Mouse (Mus musculus) heart, embryonic 10.5 days (tissue): Measurements from ENCODE around the gene Cnnm4. TPM values are rescaled to one million over a fixed set of nuclear protein-coding genes. Genes with fewer than 3 reads are reported as not detected.
"Not testable (repeated sequence)": the region's sequence is repeated elsewhere in the genome, so short reads cannot be mapped to it uniquely, and the experiment has no call there.

Source experiments
- DNase-seq: peaks from one replicate; pipeline ENCODE4 v3.0.0-alpha.2; 2017; ENCODE audit warnings: low spot score
- H3K27ac ChIP-seq: fragments of 300-500 bp; sonication (generic); 2 replicates; pipeline ENCODE4 v1.5.1; 2016; ENCODE audit warnings: mild to moderate bottlenecking
- H3K27me3 ChIP-seq: fragments of 300-500 bp; sonication (generic); 2 replicates; pipeline ENCODE4 v1.6.1; 2016; ENCODE audit warnings: mild to moderate bottlenecking; ENCODE audit not compliant: poor library complexity, insufficient read depth, severe bottlenecking
- H3K36me3 ChIP-seq: fragments of 300-500 bp; sonication (generic); 2 replicates; pipeline ENCODE4 v1.6.1; 2016; ENCODE audit warnings: mild to moderate bottlenecking, moderate library complexity
- H3K4me1 ChIP-seq: fragments of 300-500 bp; sonication (generic); 2 replicates; pipeline ENCODE4 v1.6.1; 2016; ENCODE audit warnings: mild to moderate bottlenecking
- H3K4me3 ChIP-seq: fragments of 300-500 bp; sonication (generic); 2 replicates; pipeline ENCODE4 v1.5.1; 2016; ENCODE audit warnings: mild to moderate bottlenecking, moderate library complexity
- H3K9me3 ChIP-seq: fragments of 300-500 bp; sonication (generic); 2 replicates; pipeline ENCODE4 v1.6.1; 2016; ENCODE audit warnings: mild to moderate bottlenecking, moderate library complexity
- WGBS: fragments of 180-500 bp; shearing (Covaris S2); methylation state at CpG from one replicate; pipeline ENCODE4 v1.1.7; 2016; 5-methylcytosine and 5-hydroxymethylcytosine counted together
- polyA plus RNA-seq: library from polyadenylated mRNA; unstranded; fragments of >200 nt; fragmentation: Nextera tagmentation; extraction: Ambion mirVana; gene quantifications from 2 replicates; pipeline ENCODE4 v1.2.1, GENCODE M21; 2016

Cnnm4 gene
- polyA plus RNA-seq, 1 experiment from 2014 or later = 8.6 TPM

DNA sequence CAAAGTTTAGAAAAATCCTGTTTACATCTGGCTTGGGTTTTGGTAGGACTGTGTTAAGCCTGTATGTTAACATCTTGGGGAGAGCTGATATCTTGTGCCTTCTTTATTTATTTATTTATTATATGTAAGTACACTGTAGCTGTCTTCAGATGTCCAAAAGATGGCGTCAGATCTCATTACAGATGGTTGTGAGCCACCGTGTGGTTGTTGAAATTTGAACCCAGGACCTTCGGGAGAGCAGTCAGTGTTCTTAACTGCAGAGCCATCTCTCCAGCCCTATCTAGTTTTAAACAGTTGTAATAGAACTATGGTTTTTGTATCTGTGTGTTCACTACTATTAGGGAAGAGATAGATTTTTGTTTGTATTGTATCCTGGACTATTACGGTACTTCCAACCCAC is 57.9 kb downstream of the Cnnm4 start:
- no peak overlapping the region for H3K4me3 ChIP-seq
- 90% methylated on average over 4 of the region's 4 CpGs for WGBS
- no peak overlapping the region for H3K27ac ChIP-seq
- H3K4me1 ChIP-seq = peaks cover 25% of the 10 kb centered on the region
- peaks cover 43% of the 10 kb centered on the region for H3K36me3 ChIP-seq
- H3K9me3 ChIP-seq = no peaks in the 10 kb centered on the region
- H3K27me3 ChIP-seq = no peaks in the 10 kb centered on the region
- no peak for DNase-seq

DNA sequence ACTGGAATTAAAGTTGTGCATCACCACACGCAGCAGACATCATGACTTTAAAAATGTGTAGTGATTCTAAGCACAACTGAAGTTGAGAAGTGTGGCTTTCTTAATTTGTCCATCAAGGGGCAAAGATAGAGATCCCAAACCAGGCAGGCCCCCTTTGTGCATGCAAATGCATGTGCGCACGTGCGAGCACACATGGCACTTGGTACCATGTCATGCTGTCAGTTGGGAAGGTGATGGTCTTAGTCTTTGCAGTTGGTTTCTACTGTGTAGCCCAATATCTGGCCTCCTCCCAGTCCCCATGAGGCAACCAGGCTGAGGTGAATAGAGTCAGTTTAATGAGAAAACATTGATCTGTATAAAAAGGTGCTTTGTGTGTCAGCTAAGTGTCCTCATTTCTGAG is 58.5 kb downstream of the Cnnm4 start:
- H3K36me3 ChIP-seq = peaks cover 37% of the 10 kb centered on the region
- peaks cover 32% of the 10 kb centered on the region for H3K4me1 ChIP-seq
- H3K27ac ChIP-seq = no peak overlapping the region
- no peak overlapping the region for H3K4me3 ChIP-seq
- H3K27me3 ChIP-seq = no peaks in the 10 kb centered on the region
- DNase-seq = no peak
- 91% methylated on average over 4 of the region's 4 CpGs for WGBS
- no peaks in the 10 kb centered on the region for H3K9me3 ChIP-seq

DNA sequence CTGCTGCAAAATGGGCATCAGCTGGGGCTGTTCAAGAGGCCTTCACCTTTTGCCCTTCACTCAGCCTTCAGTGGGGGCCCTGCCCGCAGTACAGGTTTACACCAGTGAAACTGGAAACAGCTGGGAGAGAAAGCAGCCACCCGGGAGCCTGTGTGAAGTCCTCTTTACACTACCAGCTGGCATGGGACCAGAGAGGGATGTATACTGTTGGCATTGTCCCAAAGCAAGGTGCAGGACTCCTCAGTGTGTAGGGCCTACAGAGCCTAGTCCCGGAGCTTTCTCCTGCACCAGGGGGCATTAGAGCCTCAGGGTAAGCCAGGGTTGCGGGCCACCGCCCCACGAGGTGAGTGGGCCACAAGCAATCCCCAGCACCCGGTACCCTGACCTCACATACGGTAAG is 59.1 kb downstream of the Cnnm4 start:
- Histone ChIP-seq H3K4me3 (no peak overlapping the region), H3K36me3 (peaks cover 31% of the 10 kb centered on the region), H3K27me3 (no peaks in the 10 kb centered on the region), H3K9me3 (no peaks in the 10 kb centered on the region), H3K27ac (no peak overlapping the region), H3K4me1 (peaks cover 37% of the 10 kb centered on the region)
- no peak for DNase-seq
- 81% methylated on average over 8 of the region's 8 CpGs for WGBS

DNA sequence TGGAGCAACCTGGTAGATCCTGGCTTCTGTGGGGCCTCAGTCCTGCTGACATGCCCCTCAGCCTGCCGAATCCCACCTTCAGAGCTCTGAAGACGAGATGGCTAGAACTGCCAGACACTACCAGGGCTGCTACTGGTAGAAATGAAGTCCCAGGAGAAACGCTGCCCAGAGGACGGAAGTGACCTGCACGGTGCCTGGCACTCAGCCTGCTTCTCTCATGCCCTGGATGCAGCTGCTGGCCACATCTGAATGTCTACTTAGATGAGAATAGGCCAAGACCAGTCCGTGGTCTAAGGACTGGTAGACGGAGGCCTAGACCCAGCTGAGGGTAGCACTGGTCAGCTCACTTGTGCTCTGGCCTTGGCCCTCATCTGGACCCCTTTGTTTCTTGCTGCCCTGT is 59.5 kb downstream of the Cnnm4 start:
- H3K9me3 ChIP-seq = no peaks in the 10 kb centered on the region
- H3K36me3 ChIP-seq = peaks cover 26% of the 10 kb centered on the region; the same call in 1 of the 2 replicates
- H3K27ac ChIP-seq = no peak overlapping the region; the same call in 1 of the 2 replicates
- H3K4me3 ChIP-seq = no peak overlapping the region
- no peak for DNase-seq
- no peaks in the 10 kb centered on the region for H3K27me3 ChIP-seq
- peaks cover 41% of the 10 kb centered on the region for H3K4me1 ChIP-seq
- WGBS = 89% methylated on average over 7 of the region's 7 CpGs

DNA sequence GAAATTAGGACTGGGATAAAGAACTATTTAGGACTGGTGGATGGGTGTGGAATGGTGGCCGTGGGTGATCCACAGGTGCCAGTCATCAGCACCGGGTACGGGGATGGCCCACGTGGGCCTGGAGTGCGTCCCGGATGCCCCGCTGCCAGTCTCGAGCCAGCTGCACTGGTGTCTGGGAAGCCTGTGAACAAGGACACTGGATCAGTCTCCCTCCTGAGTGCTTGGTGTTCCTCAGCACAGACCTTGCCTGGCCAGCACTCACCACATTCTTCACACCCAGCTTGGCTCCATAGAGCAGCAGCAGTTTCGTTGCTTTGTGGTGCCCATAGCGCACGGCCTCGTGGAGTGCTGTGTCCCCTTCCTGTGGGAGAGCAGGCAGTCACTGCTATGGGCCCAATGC is 60.0 kb downstream of the Cnnm4 start:
- no peak overlapping the region for H3K4me3 ChIP-seq
- H3K27me3 ChIP-seq = no peaks in the 10 kb centered on the region
- H3K9me3 ChIP-seq = no peaks in the 10 kb centered on the region
- peaks cover 21% of the 10 kb centered on the region; the same call in 1 of the 2 replicates for H3K36me3 ChIP-seq
- no peak for DNase-seq
- H3K27ac ChIP-seq = peak overlapping the region; percentile 49; the same call in 1 of the 2 replicates
- 81% methylated on average over 12 of the region's 12 CpGs for WGBS
- peaks cover 46% of the 10 kb centered on the region for H3K4me1 ChIP-seq

DNA sequence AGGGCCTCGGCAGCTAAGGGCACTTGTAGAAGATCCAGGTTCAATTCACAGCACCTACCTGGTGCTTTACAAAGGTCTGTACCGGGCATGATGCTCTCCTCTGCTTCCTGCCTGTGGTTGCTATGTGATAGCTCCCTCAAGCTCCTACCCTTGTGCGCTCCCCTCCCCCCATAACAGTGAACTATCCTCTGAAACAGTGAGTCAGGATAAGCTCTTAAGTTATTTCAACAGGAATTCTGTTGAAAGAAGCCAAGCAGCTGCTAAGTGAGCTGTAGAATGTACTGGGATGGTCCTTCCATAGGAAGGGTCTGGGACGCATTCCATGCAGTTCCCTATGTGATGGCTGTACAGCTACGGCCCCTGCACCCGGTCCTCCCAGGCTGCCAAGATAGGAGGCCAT is 62.1 kb downstream of the Cnnm4 start:
- H3K4me1 ChIP-seq = peaks cover 54% of the 10 kb centered on the region
- H3K9me3 ChIP-seq = no peaks in the 10 kb centered on the region
- H3K27ac ChIP-seq = no peak overlapping the region
- peaks cover 23% of the 10 kb centered on the region; the same call in 1 of the 2 replicates for H3K36me3 ChIP-seq
- H3K4me3 ChIP-seq = no peak overlapping the region
- 75% methylated on average over 6 of the region's 6 CpGs for WGBS
- DNase-seq = no peak
- H3K27me3 ChIP-seq = no peaks in the 10 kb centered on the region

DNA sequence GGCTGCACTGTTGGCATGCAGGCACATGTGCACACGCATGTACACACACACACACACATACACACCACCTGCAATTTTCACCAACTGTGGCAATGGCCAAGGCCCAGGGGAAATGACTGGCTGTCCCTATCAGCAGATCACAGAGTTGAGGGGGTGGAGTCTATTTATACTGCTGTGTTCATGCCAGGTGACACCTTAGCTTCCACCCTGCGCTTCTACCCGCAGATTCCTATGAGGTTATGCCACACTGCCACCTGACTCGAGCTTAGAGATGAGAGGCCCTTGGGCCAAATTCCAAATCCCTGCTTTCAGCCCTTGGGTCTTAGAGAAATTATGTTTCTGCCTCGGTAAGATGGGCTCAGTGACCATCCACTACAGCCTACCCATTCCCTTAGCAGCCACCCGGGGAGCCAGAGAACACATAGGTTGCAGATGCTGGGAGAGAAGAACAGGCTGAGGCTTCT is 63.2 kb downstream of the Cnnm4 start:
- Histone ChIP-seq H3K27me3 (no peaks in the 10 kb centered on the region), H3K9me3 (no peaks in the 10 kb centered on the region), H3K27ac (peak overlapping the region; percentile 18; the same call in 1 of the 2 replicates), H3K4me1 (peaks cover 64% of the 10 kb centered on the region), H3K36me3 (peaks cover 29% of the 10 kb centered on the region), H3K4me3 (no peak overlapping the region)
- WGBS = 79% methylated on average over 6 of the region's 6 CpGs
- DNase-seq = no peak

DNA sequence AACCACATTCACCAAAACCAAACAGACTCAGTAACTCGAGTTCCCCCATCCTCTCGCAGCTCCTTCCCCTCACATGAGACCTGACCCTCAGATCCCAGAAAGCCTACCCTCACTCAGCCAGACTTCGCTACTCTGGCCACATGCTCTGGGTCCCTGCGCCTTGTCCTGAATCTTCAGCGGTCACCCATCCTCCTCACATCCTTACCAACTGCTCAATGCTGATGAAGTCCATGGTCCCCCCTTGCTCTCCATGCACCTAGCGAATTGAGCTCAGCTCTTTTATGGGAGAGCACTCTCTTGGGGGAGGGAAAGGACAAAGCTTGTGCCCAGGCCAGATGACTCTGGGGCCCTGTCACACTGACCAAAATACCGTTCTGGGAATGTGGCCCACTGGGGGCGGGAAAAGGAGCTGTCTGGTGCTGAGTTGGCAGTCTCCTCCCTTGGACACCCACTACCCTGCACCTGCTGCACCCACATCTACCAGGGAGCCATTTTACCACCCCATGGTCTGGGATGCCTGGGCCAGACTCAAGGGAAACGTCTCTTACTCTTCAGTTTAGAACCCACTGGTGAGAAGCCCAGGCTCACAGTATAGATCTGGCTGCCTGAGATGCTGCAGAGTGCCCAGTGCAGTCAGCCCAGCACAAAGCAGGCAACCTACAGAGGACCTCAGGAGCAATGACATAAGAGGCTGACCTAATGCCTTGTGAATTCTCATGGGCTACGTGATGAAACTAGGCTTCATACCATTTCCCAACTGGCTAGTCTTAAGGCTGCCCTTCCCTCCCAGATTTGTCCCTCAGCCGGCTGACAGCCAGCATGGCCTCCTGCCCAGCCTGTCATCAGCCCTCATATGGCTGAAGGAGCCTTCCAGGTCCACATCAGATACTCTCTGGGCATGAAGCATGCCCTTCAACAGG is 64.3 kb downstream of the Cnnm4 start:
- Histone ChIP-seq H3K27ac (peak overlapping the region; percentile 37), H3K9me3 (no peaks in the 10 kb centered on the region), H3K36me3 (peaks cover 35% of the 10 kb centered on the region), H3K4me3 (no peak overlapping the region), H3K4me1 (peaks cover 67% of the 10 kb centered on the region), H3K27me3 (no peaks in the 10 kb centered on the region)
- DNase-seq = no peak
- WGBS = 72% methylated on average over 11 of the region's 11 CpGs

DNA sequence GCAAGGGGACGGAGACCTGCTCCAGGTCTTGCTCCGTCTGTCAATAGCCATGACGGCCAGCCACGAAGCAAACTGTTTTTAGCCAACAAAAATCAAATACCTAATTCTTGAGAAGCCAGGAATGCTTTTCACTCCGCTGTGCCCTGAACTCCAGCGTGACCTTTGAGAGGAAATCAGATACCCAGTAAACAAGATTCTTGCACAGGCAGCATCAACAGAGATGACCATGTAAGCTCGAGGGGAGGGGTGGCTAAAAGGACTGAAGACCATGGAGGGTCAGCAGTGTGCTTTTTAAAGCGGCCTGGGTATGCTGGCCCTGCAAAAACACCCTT is 64.9 kb downstream of the Cnnm4 start:
- peaks cover 63% of the 10 kb centered on the region for H3K4me1 ChIP-seq
- H3K4me3 ChIP-seq = no peak overlapping the region
- no peaks in the 10 kb centered on the region for H3K27me3 ChIP-seq
- H3K27ac ChIP-seq = peak overlapping the region; percentile 37
- H3K36me3 ChIP-seq = peaks cover 33% of the 10 kb centered on the region
- no peaks in the 10 kb centered on the region for H3K9me3 ChIP-seq
- 43% methylated on average over 8 of the region's 8 CpGs for WGBS
- DNase-seq = no peak

DNA sequence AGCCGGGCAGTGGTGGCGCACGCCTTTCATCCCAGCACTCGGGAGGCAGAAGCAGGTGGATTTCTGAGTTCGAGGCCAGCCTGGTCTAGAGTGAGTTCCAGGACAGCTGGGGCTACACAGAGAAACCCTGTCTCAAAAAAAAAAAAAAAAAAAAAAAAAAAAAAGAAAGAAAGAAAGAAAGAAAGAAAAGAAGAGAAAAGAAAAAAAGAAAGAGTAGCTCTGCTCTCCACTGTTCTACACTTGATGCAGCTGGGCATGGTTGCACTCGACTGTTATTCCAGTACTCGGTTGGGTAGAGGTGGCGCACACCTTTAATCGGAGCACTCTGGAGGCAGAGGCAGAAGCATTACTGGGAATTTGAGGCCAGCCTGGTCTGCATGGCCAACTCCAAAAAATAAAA is 65.4 kb downstream of the Cnnm4 start, which contains the start of gene Ankrd23:
Gene Ankrd23, minus strand, starts transcription at position 101 of the 400 bp plus-strand sequence.
- H3K4me3 ChIP-seq, H3K9me3 ChIP-seq, DNase-seq, H3K27me3 ChIP-seq: not testable (repeated sequence)
- peak within 1 kb of the TSS; percentile 37 for H3K27ac ChIP-seq
- H3K36me3 ChIP-seq = peaks cover 33% of the 10 kb centered on the region
- 83% methylated on average over 9 of the region's 9 CpGs for WGBS
- peaks cover 59% of the 10 kb centered on the region for H3K4me1 ChIP-seq

DNA sequence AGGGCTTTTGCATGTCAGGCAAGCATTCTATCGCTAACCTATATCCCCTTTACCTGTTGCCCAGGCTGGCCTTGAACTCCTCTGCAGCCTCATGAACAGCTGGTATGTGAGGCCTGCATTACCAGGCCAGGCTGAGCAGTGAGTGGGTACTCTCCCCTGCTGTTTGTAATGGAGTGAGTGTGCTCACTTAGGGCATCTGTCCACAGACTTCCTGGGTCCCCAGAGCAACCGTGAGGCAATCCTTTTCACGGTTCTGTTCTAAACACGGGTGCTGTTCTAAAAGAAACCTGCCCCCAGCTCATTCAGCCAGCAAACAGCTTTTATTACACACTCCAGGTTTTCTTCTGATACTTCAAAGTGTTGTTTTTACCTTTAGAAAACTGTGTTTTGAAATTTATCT is 67.3 kb downstream of the Cnnm4 start:
- Histone ChIP-seq H3K36me3 (peaks cover 40% of the 10 kb centered on the region), H3K27ac (peak overlapping the region; percentile 72; the same call in 1 of the 2 replicates)

DNA sequence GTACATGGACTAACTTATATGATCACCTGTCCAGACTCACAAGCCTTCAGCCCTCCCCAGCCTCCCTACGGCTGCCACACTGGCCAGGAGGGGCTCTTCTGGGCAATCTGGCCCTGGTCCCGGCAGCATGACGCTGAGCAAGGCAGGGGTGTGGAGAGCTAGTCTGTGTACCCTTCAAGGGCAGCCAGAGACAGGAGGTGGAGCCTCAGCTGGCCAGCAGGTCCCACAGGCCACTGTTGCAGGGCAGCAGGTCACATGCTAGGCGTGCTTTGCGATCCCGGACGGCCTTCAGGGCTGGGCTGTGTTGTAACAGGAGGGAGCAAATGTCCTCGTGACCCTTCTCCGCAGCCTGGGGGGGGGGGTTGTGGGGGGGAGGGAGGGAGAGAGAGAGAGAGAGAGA is 67.8 kb downstream of the Cnnm4 start, which contains the start of gene Gm42417:
Gene Gm42417, minus strand, starts transcription at position 244 of the 400 bp plus-strand sequence.
- peak within 1 kb of the TSS; percentile 72 for H3K27ac ChIP-seq

More for the DNA sequence above, 67.3 kb downstream of the Cnnm4 start:
- H3K27me3 ChIP-seq = no peaks in the 10 kb centered on the region
- no peaks in the 10 kb centered on the region for H3K9me3 ChIP-seq
- H3K4me1 ChIP-seq = peaks cover 44% of the 10 kb centered on the region
- H3K4me3 ChIP-seq = no peak overlapping the region
- 82% methylated on average over 4 of the region's 4 CpGs for WGBS
- no peak for DNase-seq

DNA sequence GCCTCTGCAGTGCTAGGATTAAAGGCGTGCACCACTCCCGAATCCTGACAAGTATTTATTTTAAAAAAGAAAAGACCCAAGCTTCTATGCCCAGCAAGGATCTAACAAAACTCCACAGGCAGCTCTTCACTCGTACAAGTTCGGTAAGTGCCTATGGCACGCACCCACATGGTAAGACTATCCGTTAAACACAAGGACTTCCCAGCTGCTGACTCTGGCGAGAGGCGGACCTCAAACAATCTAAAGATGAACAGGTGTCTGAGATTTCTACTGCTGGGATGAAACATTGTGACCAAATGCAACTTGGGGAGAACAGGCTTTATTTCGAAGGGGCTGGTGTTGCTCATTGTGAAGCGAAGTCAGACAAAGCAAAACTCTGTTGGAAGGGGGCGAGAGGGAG is 68.7 kb downstream of the Cnnm4 start:
- Histone ChIP-seq H3K36me3 (peaks cover 40% of the 10 kb centered on the region), H3K9me3 (no peaks in the 10 kb centered on the region), H3K4me1 (peaks cover 33% of the 10 kb centered on the region), H3K4me3 (no peak overlapping the region), H3K27me3 (no peaks in the 10 kb centered on the region), H3K27ac (peak overlapping the region; percentile 72; the same call in 1 of the 2 replicates)
- 90% methylated on average over 11 of the region's 11 CpGs for WGBS
- no peak for DNase-seq

More for the DNA sequence above, 67.8 kb downstream of the Cnnm4 start, which contains the start of gene Gm42417:
- peak; percentile 91 for DNase-seq
- no peaks in the 10 kb centered on the region for H3K9me3 ChIP-seq
- 0 out of 2 replicates have a peak within 1 kb of the TSS, but pooled peaks have one; percentile 9 for H3K4me3 ChIP-seq
- peaks cover 40% of the 10 kb centered on the region for H3K36me3 ChIP-seq
- WGBS = 47% methylated on average over 9 of the region's 9 CpGs
- no peaks in the 10 kb centered on the region for H3K27me3 ChIP-seq
- peaks cover 42% of the 10 kb centered on the region for H3K4me1 ChIP-seq
